Mouse (Mus musculus) left cerebral cortex, adult 11 months (tissue): Measurements from ENCODE around the gene Bri3.
"Not testable (repeated sequence)": the region's sequence is repeated elsewhere in the genome, so short reads cannot be mapped to it uniquely, and the experiment has no call there.

ENCODE experiments used
- DNase-seq: peaks from one replicate; pipeline ENCODE4 v3.0.0; 2022; ENCODE audit warnings: low spot score

Gene Bri3

GRCm38 (mm10) chr5:144296090-144296604, 51.9 kb downstream of the Bri3 start:
- DNase-seq: no peak

- DNase-seq: no peak
Measured at GRCm38 (mm10) chr5:144303071-144303470, 58.8 kb downstream of the Bri3 start.

- DNase-seq: no peak
Measured at GRCm38 (mm10) chr5:144308929-144309328, 64.7 kb downstream of the Bri3 start.

- DNase-seq: no peak
Measured at GRCm38 (mm10) chr5:144312183-144312582, 67.9 kb downstream of the Bri3 start.

GRCm38 (mm10) chr5:144313335-144313734, 69.1 kb downstream of the Bri3 start:
- no peak for DNase-seq

- DNase-seq: no peak
Measured at GRCm38 (mm10) chr5:144314731-144315494, 70.7 kb downstream of the Bri3 start.

DNA sequence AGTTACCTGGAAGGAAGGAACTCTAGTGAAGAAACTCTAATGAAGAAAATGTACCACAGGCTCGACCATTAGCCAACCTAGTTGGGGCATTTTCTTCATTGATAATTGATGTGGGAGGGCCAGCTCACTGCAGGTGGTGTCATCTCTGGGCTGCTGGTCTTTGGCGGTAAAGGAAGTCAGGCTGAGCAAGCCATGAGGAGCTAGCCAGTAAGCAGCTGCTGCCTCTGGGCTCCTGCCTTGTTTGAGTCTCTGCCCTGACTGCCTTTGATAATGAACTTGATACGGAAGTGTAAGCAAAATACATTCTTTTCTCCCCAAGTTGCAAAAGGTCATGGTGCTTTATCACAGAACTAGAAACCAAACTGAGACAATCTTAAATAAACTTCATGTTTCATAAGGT, 72.2 kb downstream of the Bri3 start:
- DNase-seq: no peak

GRCm38 (mm10) chr5:144317426-144317825, 73.2 kb downstream of the Bri3 start:
- no peak for DNase-seq

DNA sequence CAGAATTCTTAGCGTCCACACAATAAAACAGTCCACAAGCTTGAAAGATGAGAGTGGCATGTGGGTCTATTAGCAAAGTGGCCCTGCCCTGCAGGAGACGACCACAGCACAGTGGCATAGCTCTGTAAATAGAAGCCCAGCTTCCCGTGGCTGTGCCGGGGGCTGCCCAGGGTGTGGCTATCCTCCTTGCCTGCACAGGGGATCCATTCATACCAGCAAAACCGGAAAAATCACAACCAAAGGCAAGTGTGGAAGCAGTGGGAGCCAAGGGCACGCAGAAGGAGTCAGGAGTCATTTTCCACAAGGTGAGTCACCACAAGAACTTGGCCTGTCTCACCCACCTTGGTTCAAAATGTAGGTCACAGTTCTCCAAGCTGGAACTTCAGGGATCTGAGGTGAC, 74.0 kb downstream of the Bri3 start:
- DNase-seq: no peak

DNA sequence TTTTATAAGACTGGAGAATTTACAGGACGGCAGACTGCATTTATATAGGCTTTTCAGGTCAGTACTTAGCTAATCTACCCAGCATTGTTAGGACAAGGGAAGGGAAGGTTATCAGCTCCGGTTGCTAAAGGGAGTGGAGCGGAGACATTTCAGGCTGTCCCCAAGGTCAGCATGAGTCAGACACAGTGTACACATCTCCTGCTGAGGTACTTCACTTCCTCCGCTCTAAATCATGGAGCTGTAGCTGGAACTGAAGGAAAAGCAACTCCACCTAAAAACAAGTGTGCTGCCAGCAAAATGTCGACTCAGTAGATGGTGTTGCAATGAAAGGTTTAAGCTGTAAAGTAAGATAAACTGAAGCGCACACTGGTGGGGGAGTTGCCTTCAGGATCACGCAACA, 77.4 kb downstream of the Bri3 start:
- DNase-seq: no peak

GRCm38 (mm10) chr5:144322717-144323116, 78.5 kb downstream of the Bri3 start:
- no peak for DNase-seq

- no peak for DNase-seq
Measured at GRCm38 (mm10) chr5:144334010-144334409, 89.8 kb downstream of the Bri3 start.

GRCm38 (mm10) chr5:144335357-144335756, 91.1 kb downstream of the Bri3 start:
- not testable (repeated sequence) for DNase-seq

DNA sequence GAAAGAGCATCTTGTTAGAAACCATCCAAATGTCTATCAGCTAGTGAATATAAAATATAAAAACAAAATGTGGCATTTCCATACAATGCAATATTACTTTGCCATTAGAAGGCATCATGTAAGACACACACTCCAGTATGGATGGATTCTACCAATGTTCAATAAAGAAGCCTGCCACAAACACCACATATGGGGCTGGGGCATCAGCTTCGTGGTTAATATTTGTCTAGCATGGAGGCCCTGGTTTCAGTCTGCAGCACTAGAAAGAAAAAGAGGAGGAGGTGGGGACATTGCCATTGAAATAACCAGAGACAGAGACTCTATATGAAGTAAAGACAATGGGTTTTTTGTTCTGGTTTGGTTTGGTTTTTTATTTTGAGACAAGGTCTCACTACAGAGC, 94.5 kb downstream of the Bri3 start:
- DNase-seq: no peak

DNA sequence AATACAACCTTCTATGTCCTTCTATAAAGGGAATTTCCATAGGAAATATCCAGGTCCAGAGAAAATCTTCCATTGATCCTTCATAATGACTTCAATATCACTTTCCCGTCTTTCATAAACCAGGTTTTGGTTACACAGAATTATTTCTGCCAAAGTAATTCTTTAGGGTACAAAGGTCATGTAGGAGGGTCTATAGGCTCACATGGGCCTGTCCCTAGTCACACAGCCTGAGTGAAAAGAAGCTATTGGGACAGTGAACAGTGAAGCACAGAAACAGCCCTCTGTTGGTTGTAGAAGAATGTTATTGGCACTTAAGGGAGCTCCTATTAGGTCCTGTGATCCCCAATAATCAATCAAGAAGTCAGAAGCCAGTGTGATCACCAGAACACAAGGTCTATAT, 96.8 kb downstream of the Bri3 start:
- DNase-seq: no peak

GRCm38 (mm10) chr5:144344592-144344991, 100.4 kb downstream of the Bri3 start:
- DNase-seq: no peak

GRCm38 (mm10) chr5:144351185-144351584, 106.9 kb downstream of the Bri3 start:
- DNase-seq: no peak

DNA sequence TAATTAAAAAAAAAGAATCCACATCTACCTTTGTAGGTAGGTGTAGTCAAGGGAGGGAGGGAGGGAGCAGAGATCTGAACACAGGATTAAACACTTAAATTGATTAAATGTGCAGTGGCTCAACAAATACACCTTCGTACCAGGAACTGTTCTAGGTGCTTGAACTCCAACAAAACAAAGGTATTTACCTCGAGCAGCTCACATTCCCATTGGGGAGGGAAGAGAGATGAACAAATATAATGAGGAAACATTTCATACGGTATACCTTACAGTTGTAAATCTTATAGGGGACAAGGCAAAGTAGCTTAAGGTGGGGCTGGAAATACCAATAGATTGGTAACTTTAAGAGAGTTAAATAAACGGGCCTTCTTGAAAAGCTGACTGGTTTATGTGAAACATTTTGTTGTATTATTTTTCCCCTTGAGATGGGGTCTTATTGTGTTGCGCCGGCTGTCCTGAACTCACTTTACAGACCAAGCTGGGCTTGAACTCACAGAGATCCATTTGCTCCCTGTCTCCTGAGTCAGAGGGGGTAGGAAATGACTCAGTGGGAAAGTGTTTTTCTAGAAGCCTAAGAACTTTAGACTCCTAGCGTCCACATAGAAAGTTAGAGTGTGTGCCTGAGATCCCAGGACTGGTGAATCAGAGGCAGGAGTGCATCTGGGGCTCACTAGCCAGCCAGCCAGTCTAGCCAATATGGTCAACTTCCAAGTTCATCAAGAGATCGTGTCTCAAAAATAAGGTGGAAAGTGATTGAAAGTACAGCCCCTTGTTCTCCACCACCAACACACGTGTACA, 108.2 kb downstream of the Bri3 start:
- DNase-seq: no peak

- no peak for DNase-seq
Measured at GRCm38 (mm10) chr5:144356776-144357455, 112.7 kb downstream of the Bri3 start.

DNA sequence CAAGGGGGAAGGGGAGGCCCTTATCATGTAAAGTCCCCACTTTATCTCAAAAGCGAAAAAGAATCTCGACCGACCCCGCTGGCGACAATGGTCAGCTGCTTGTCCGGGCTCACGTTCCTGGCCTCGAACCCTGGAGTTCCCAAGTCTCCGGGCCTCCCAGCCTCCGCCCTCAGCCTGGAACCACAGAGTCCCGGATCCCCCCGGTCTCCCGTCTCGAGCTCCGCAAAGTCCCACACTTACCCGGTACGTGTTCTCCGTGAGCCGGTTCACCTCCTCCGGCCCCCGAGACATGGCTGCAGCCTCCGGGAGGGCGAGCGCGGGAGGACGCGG, 113.3 kb downstream of the Bri3 start:
- no peak for DNase-seq

DNA sequence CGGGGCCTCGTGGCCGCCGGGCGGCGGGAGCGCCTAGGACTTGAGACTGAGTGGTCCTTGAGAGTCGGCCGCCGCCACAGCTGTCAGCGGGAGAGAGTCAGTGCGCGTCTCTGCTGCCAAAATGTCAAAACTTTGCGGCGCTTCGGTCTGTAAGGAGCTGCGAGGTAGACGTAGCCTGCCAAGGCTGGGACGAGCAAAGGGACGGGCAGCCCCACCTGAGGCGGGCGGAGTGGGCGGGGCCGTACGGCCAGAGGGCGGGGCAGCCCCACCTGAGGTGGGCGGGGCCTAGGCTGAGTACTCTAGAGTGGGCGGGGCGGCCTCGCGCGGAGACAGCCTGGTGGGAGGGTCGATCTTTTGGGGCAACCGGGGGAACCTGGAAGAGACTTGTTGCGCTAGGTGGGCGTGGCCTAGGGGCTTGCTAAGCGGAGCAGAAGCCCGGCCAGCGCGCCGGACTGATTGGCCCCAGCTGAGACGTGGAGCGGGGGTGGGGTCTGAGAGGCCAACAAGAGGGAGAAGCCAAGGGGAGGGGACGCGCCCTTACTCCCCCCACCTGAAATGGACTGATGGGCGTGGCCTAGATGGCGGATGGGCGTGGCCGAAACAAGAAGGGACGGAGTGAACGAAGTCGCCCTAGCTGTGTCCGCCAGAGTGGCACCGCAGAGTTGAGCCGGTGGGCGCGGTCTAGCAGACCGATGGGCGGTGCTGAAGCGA, 113.8 kb downstream of the Bri3 start, which contains the start of gene Baiap2l1:
Baiap2l1 (minus strand) TSS at position 232 of the 711 bp plus-strand sequence.
- DNase-seq: peak; percentile 19

- DNase-seq: no peak
Measured at GRCm38 (mm10) chr5:144358592-144358917, 114.3 kb downstream of the Bri3 start.
